Mouse (Mus musculus): ENCODE results near the gene Rars. TPM values are rescaled to one million over a fixed set of nuclear protein-coding genes. Genes with fewer than 3 reads are reported as not detected.

The Rars gene
- polyA plus RNA-seq, 1 experiment: 5.3 TPM

- H3K4me3 ChIP-seq (replicated peaks): no peak overlapping the region
- TF ChIP-seq FLI1 (IDR thresholded peaks at IDR 0.05; ENCODE audit: low read length) (no peak), GATA1 (IDR thresholded peaks at IDR 0.05; ENCODE audit: borderline replicate concordance, low read length) (no peak)
- H3K9me3 ChIP-seq: no peaks in the 10 kb centered on the region
- H3K27me3 ChIP-seq (replicated peaks): peaks cover 9% of the 10 kb centered on the region
- H3K4me1 ChIP-seq: peaks cover 43% of the 10 kb centered on the region
- H3K36me3 ChIP-seq (replicated peaks; ENCODE audit: low read length): no peaks in the 10 kb centered on the region
Measured at GRCm38 (mm10) chr11:35840282-35840681, 6.0 kb upstream of the Rars start.

- peak overlapping the region; percentile 91 for H3K4me3 ChIP-seq (replicated peaks)
- peaks cover 5% of the 10 kb centered on the region for H3K27me3 ChIP-seq (replicated peaks)
Measured at GRCm38 (mm10) chr11:35838345-35839338, 4.3 kb upstream of the Rars start.

GRCm38 (mm10) chr11:35837156-35838126 lies 3.1 kb upstream of the Rars start:
- Histone ChIP-seq H3K36me3 (replicated peaks; ENCODE audit: low read length) (peaks cover 2% of the 10 kb centered on the region), H3K9me3 (no peaks in the 10 kb centered on the region), H3K4me1 (peaks cover 46% of the 10 kb centered on the region), H3K27me3 (replicated peaks) (peaks cover 2% of the 10 kb centered on the region), H3K4me3 (replicated peaks) (peak overlapping the region; percentile 91)
- TF ChIP-seq GATA1 (IDR thresholded peaks at IDR 0.05; ENCODE audit: borderline replicate concordance, low read length): no peak
- no peak for TF ChIP-seq FLI1 (IDR thresholded peaks at IDR 0.05; ENCODE audit: low read length)

More at GRCm38 (mm10) chr11:35838345-35839338, 4.3 kb upstream of the Rars start:
- Histone ChIP-seq H3K9me3 (no peaks in the 10 kb centered on the region), H3K36me3 (replicated peaks; ENCODE audit: low read length) (no peaks in the 10 kb centered on the region), H3K4me1 (peaks cover 39% of the 10 kb centered on the region)
- TF ChIP-seq GATA1 (IDR thresholded peaks at IDR 0.05; ENCODE audit: borderline replicate concordance, low read length) (no peak), FLI1 (IDR thresholded peaks at IDR 0.05; ENCODE audit: low read length) (no peak)

- Histone ChIP-seq H3K27me3 (replicated peaks) (no peaks in the 10 kb centered on the region), H3K9me3 (no peaks in the 10 kb centered on the region), H3K4me3 (replicated peaks) (peak overlapping the region; percentile 98), H3K36me3 (replicated peaks; ENCODE audit: low read length) (peaks cover 41% of the 10 kb centered on the region), H3K4me1 (peaks cover 55% of the 10 kb centered on the region)
- no peak for TF ChIP-seq FLI1 (IDR thresholded peaks at IDR 0.05; ENCODE audit: low read length)
- TF ChIP-seq GATA1 (IDR thresholded peaks at IDR 0.05; ENCODE audit: borderline replicate concordance, low read length): no peak
Measured at GRCm38 (mm10) chr11:35833270-35833669, 1.0 kb downstream of the Rars start.

- Histone ChIP-seq H3K4me3 (replicated peaks) (peak overlapping the region; percentile 81), H3K27me3 (replicated peaks) (no peaks in the 10 kb centered on the region), H3K4me1 (peaks cover 45% of the 10 kb centered on the region), H3K9me3 (no peaks in the 10 kb centered on the region), H3K36me3 (replicated peaks; ENCODE audit: low read length) (peaks cover 52% of the 10 kb centered on the region)
- TF ChIP-seq GATA1 (IDR thresholded peaks at IDR 0.05; ENCODE audit: borderline replicate concordance, low read length): no peak
Measured at GRCm38 (mm10) chr11:35832139-35832538, 2.2 kb downstream of the Rars start.

- Histone ChIP-seq H3K36me3 (replicated peaks; ENCODE audit: low read length) (peaks cover 93% of the 10 kb centered on the region), H3K27me3 (replicated peaks) (no peaks in the 10 kb centered on the region), H3K4me1 (peaks cover 35% of the 10 kb centered on the region), H3K9me3 (no peaks in the 10 kb centered on the region), H3K4me3 (replicated peaks) (no peak overlapping the region)
- TF ChIP-seq GATA1 (IDR thresholded peaks at IDR 0.05; ENCODE audit: borderline replicate concordance, low read length): no peak
- TF ChIP-seq FLI1 (IDR thresholded peaks at IDR 0.05; ENCODE audit: low read length): no peak
Measured at GRCm38 (mm10) chr11:35827714-35828113, 6.6 kb downstream of the Rars start.

- H3K9me3 ChIP-seq: no peaks in the 10 kb centered on the region
- H3K4me1 ChIP-seq: no peaks in the 10 kb centered on the region
- H3K27me3 ChIP-seq (replicated peaks): no peaks in the 10 kb centered on the region
- peaks cover 99% of the 10 kb centered on the region for H3K36me3 ChIP-seq (replicated peaks; ENCODE audit: low read length)
- H3K4me3 ChIP-seq (replicated peaks): no peak overlapping the region
- TF ChIP-seq FLI1 (IDR thresholded peaks at IDR 0.05; ENCODE audit: low read length) (no peak), GATA1 (IDR thresholded peaks at IDR 0.05; ENCODE audit: borderline replicate concordance, low read length) (no peak)
Measured at GRCm38 (mm10) chr11:35816316-35816715, 18.0 kb downstream of the Rars start.

- no peaks in the 10 kb centered on the region for H3K9me3 ChIP-seq
- no peak for TF ChIP-seq GATA1 (IDR thresholded peaks at IDR 0.05; ENCODE audit: borderline replicate concordance, low read length)
- no peak for TF ChIP-seq FLI1 (IDR thresholded peaks at IDR 0.05; ENCODE audit: low read length)
- no peaks in the 10 kb centered on the region for H3K27me3 ChIP-seq (replicated peaks)
- H3K4me3 ChIP-seq (replicated peaks): no peak overlapping the region
- H3K36me3 ChIP-seq (replicated peaks; ENCODE audit: low read length): peaks cover 99% of the 10 kb centered on the region
- no peaks in the 10 kb centered on the region for H3K4me1 ChIP-seq
Measured at GRCm38 (mm10) chr11:35811458-35811857, 22.8 kb downstream of the Rars start.

- H3K4me3 ChIP-seq (replicated peaks): no peak overlapping the region
- H3K9me3 ChIP-seq: peaks cover 11% of the 10 kb centered on the region
- H3K4me1 ChIP-seq: peaks cover 14% of the 10 kb centered on the region
- peaks cover 3% of the 10 kb centered on the region for H3K36me3 ChIP-seq (replicated peaks; ENCODE audit: low read length)
- peaks cover 33% of the 10 kb centered on the region for H3K27me3 ChIP-seq (replicated peaks)
- TF ChIP-seq FLI1 (IDR thresholded peaks at IDR 0.05; ENCODE audit: low read length): no peak
- no peak for TF ChIP-seq GATA1 (IDR thresholded peaks at IDR 0.05; ENCODE audit: borderline replicate concordance, low read length)
Measured at GRCm38 (mm10) chr11:35801332-35801731, 33.0 kb downstream of the Rars start.
